Mouse (Mus musculus): ENCODE data around the gene Eef2. TPM values are rescaled to one million over a fixed set of nuclear protein-coding genes. Genes with fewer than 3 reads are reported as not detected.
"Not testable (repeated sequence)": the region's sequence is repeated elsewhere in the genome, so short reads cannot be mapped to it uniquely, and the experiment has no call there.

The Eef2 gene
- polyA plus RNA-seq, 1 experiment, result 2,442 TPM

GRCm38 (mm10) chr10:81216810-81217209, 40.4 kb downstream of the Eef2 start:
- Histone ChIP-seq H3K9me3 (replicated peaks; ENCODE audit: control insufficient read depth, insufficient read depth, low read length, poor library complexity, severe bottlenecking) (no peaks in the 10 kb centered on the region), H3K4me3 (ENCODE audit: low read depth, low read length) (no peak overlapping the region), H3K36me3 (ENCODE audit: control insufficient read depth, insufficient read depth, low read length, poor library complexity, severe bottlenecking) (no peaks in the 10 kb centered on the region), H3K27me3 (ENCODE audit: control insufficient read depth, insufficient read depth, low read length, poor library complexity, severe bottlenecking) (no peaks in the 10 kb centered on the region), H3K4me1 (ENCODE audit: control insufficient read depth, insufficient read depth, low read length) (peaks cover 2% of the 10 kb centered on the region), H3K27ac (ENCODE audit: insufficient read depth, low read length) (no peak overlapping the region), H3K9ac (ENCODE audit: low read depth, poor library complexity, severe bottlenecking) (no peak overlapping the region)
- no peak for TF ChIP-seq CTCF (IDR thresholded peaks at IDR 0.05; ENCODE audit: low read depth, low read length)
- no peak for TF ChIP-seq POLR2A (IDR thresholded peaks at IDR 0.05; ENCODE audit: insufficient read depth, low read length)
- no peak for TF ChIP-seq EP300 (IDR thresholded peaks at IDR 0.05; ENCODE audit: insufficient read depth, low read depth, low read length)

- H3K4me1 ChIP-seq (ENCODE audit: control insufficient read depth, insufficient read depth, low read length); H3K27me3 ChIP-seq (ENCODE audit: control insufficient read depth, insufficient read depth, low read length, poor library complexity, severe bottlenecking); H3K27ac ChIP-seq (ENCODE audit: insufficient read depth, low read length); H3K9me3 ChIP-seq (replicated peaks; ENCODE audit: control insufficient read depth, insufficient read depth, low read length, poor library complexity, severe bottlenecking); H3K4me3 ChIP-seq (ENCODE audit: low read depth, low read length); H3K36me3 ChIP-seq (ENCODE audit: control insufficient read depth, insufficient read depth, low read length, poor library complexity, severe bottlenecking); H3K9ac ChIP-seq (ENCODE audit: low read depth, poor library complexity, severe bottlenecking): not testable (repeated sequence)
- TF ChIP-seq CTCF (IDR thresholded peaks at IDR 0.05; ENCODE audit: low read depth, low read length), result peak; percentile 46
Observed at GRCm38 (mm10) chr10:81217267-81217666, 40.8 kb downstream of the Eef2 start.

DNA sequence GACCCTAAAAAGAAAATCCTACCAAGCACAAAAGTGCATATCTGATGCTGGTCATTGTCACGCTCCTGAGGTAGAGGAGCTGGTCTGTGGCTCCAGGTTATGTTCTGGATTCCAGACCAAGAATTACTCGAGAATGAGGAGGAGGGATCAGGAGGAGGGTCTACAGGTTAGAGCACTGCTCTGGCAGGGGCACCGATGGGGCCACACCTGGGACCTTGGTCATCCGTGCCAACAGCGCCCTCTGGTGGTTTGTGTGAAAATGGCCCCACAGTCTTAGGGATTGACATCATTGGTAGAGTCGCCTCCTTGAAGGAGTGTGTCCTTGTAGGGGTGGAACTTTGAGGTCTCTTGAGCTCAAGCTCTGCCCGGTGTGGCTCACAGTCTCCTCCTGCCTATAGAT, 41.5 kb downstream of the Eef2 start:
- no peaks in the 10 kb centered on the region for H3K36me3 ChIP-seq (ENCODE audit: control insufficient read depth, insufficient read depth, low read length, poor library complexity, severe bottlenecking)
- peak; percentile 79 for TF ChIP-seq CTCF (IDR thresholded peaks at IDR 0.05; ENCODE audit: low read depth, low read length)
- no peak for TF ChIP-seq EP300 (IDR thresholded peaks at IDR 0.05; ENCODE audit: insufficient read depth, low read depth, low read length)
- TF ChIP-seq POLR2A (IDR thresholded peaks at IDR 0.05; ENCODE audit: insufficient read depth, low read length), result no peak
- no peak overlapping the region for H3K9ac ChIP-seq (ENCODE audit: low read depth, poor library complexity, severe bottlenecking)
- no peaks in the 10 kb centered on the region for H3K27me3 ChIP-seq (ENCODE audit: control insufficient read depth, insufficient read depth, low read length, poor library complexity, severe bottlenecking)
- H3K4me3 ChIP-seq (ENCODE audit: low read depth, low read length), result no peak overlapping the region
- H3K9me3 ChIP-seq (replicated peaks; ENCODE audit: control insufficient read depth, insufficient read depth, low read length, poor library complexity, severe bottlenecking), result no peaks in the 10 kb centered on the region
- no peak overlapping the region for H3K27ac ChIP-seq (ENCODE audit: insufficient read depth, low read length)
- H3K4me1 ChIP-seq (ENCODE audit: control insufficient read depth, insufficient read depth, low read length), result peaks cover 2% of the 10 kb centered on the region

DNA sequence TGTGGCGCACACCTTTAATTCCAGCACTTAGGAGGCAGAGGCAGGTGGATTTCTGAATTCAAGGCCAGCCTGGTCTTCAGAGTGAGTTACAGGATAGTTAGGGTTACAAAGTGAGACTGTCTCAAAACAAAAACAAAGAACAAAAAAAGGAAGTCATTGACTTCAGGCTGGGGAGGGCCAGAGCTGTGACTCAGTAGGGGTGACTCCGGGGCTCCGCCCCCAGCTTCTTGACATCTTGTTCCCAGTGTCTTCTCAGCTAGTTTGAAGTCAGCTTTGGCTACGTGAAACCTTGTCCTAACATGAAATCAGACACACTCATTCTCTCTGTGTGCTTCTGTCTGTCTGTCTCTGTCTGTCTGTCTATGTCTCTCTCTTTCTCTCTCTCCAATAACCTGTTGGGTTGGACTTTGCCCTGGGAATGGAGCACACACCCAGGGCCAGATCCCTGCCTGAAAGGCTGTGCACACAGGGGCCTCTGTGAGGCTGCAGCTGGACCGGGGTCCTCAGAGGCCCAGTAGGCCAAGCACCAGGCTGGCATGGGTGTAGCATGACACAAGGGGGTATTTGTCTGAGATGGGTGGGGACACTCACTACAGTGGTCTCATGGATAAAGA, 45.1 kb downstream of the Eef2 start:
- no peak overlapping the region for H3K4me3 ChIP-seq (ENCODE audit: low read depth, low read length)
- H3K27me3 ChIP-seq (ENCODE audit: control insufficient read depth, insufficient read depth, low read length, poor library complexity, severe bottlenecking), result no peaks in the 10 kb centered on the region
- no peak for TF ChIP-seq POLR2A (IDR thresholded peaks at IDR 0.05; ENCODE audit: insufficient read depth, low read length)
- TF ChIP-seq CTCF (IDR thresholded peaks at IDR 0.05; ENCODE audit: low read depth, low read length), result no peak
- TF ChIP-seq EP300 (IDR thresholded peaks at IDR 0.05; ENCODE audit: insufficient read depth, low read depth, low read length), result no peak
- no peak overlapping the region for H3K27ac ChIP-seq (ENCODE audit: insufficient read depth, low read length)
- no peaks in the 10 kb centered on the region for H3K36me3 ChIP-seq (ENCODE audit: control insufficient read depth, insufficient read depth, low read length, poor library complexity, severe bottlenecking)
- H3K4me1 ChIP-seq (ENCODE audit: control insufficient read depth, insufficient read depth, low read length), result peaks cover 2% of the 10 kb centered on the region
- no peaks in the 10 kb centered on the region for H3K9me3 ChIP-seq (replicated peaks; ENCODE audit: control insufficient read depth, insufficient read depth, low read length, poor library complexity, severe bottlenecking)
- H3K9ac ChIP-seq (ENCODE audit: low read depth, poor library complexity, severe bottlenecking), result no peak overlapping the region

DNA sequence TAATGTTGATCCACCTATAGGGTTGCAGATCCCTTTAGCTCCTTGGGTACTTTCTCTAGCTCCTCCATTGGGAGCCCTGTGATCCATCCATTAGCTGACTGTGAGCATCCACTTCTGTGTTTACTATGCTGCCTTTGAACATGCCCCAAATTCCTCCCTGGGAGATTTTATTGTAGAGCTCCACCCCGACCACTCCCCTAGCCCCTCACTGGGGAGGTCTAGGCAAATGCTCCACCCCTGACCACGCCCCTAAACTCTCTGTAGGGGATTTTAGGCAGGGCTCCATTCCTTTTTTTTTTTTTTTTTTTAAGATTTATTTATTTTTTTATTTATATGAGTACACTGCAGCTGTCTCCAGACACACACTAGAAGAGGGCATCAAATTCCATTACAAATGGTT, 47.3 kb downstream of the Eef2 start:
- H3K4me3 ChIP-seq (ENCODE audit: low read depth, low read length); H3K4me1 ChIP-seq (ENCODE audit: control insufficient read depth, insufficient read depth, low read length): not testable (repeated sequence)

DNA sequence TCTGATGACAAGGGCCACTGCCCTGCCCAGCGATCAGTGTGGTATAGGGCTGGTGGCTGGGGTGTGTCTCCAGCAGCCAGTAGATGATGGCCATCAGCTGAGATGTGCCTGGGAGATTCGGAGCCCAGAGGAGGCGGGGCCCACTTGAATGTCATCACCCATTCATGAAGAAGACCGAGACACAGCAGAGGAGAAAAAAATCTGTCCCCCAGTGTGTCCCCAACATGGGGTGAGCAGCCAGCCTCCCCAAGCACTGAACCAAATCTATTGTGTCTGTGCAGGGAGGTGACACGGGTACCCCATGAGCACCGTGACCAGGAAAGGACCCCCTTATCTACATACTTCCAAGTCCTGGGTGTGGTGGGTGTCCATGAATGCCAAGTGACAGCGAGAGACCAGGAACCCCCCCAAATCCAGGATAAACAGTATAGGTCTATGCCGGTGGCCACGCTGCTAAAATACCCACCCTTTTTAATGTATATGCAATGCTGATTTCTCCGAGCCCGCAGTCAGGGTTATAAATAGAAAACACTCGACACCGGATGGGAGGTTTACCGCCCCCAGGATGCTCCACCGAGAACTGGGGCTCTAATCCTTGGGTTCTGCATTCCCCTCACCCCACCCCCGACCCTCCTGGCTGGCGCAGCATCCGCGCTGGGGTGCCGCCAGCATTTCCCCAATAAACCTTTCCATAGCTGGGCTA, 53.5 kb downstream of the Eef2 start:
- H3K4me1 ChIP-seq (ENCODE audit: control insufficient read depth, insufficient read depth, low read length), result no peaks in the 10 kb centered on the region
- TF ChIP-seq EP300 (IDR thresholded peaks at IDR 0.05; ENCODE audit: insufficient read depth, low read depth, low read length) (peak; percentile 46; the same call in 1 of the 2 replicates), CTCF (IDR thresholded peaks at IDR 0.05; ENCODE audit: low read depth, low read length) (no peak)
- H3K27ac ChIP-seq (ENCODE audit: insufficient read depth, low read length), result no peak overlapping the region
- no peaks in the 10 kb centered on the region for H3K36me3 ChIP-seq (ENCODE audit: control insufficient read depth, insufficient read depth, low read length, poor library complexity, severe bottlenecking)
- H3K9me3 ChIP-seq (replicated peaks; ENCODE audit: control insufficient read depth, insufficient read depth, low read length, poor library complexity, severe bottlenecking), result no peaks in the 10 kb centered on the region
- H3K4me3 ChIP-seq (ENCODE audit: low read depth, low read length), result peak overlapping the region; percentile 39
- no peaks in the 10 kb centered on the region for H3K27me3 ChIP-seq (ENCODE audit: control insufficient read depth, insufficient read depth, low read length, poor library complexity, severe bottlenecking)
- H3K9ac ChIP-seq (ENCODE audit: low read depth, poor library complexity, severe bottlenecking), result no peak overlapping the region

More for the DNA sequence above, 47.3 kb downstream of the Eef2 start:
- H3K9me3 ChIP-seq (replicated peaks; ENCODE audit: control insufficient read depth, insufficient read depth, low read length, poor library complexity, severe bottlenecking); H3K36me3 ChIP-seq (ENCODE audit: control insufficient read depth, insufficient read depth, low read length, poor library complexity, severe bottlenecking); H3K27ac ChIP-seq (ENCODE audit: insufficient read depth, low read length); H3K9ac ChIP-seq (ENCODE audit: low read depth, poor library complexity, severe bottlenecking); H3K27me3 ChIP-seq (ENCODE audit: control insufficient read depth, insufficient read depth, low read length, poor library complexity, severe bottlenecking): not testable (repeated sequence)

Data from ES-Bruce4 (cell line).